Mouse (Mus musculus) CH12.LX (cell line): Measurements from ENCODE around the gene Ociad2. TPM values are rescaled to one million over a fixed set of nuclear protein-coding genes. Genes with fewer than 3 reads are reported as not detected.

ENCODE experiments used
- DNase-seq: peaks from one replicate; pipeline ENCODE4 v3.0.0-alpha.2; 2013; ENCODE audit errors: extremely low read depth
- H3K27ac ChIP-seq: 2 replicates; pipeline ENCODE4 v1.5.1; 2012; ENCODE audit warnings: low read depth, mild to moderate bottlenecking, control low read depth, moderate library complexity; ENCODE audit not compliant: insufficient read depth
- H3K27me3 ChIP-seq: replicated peaks from 2 replicates; pipeline ENCODE3; 2012; ENCODE audit warnings: inconsistent platforms
- H3K36me3 ChIP-seq, 2 experiments: replicated peaks in 1 of 2; 2 replicates each; pipeline versions ENCODE3 to v1.6.1; 2012; ENCODE audit warnings: inconsistent platforms in 1 of 2, low read length in 1 of 2, mild to moderate bottlenecking in 1 of 2, mixed read lengths in 1 of 2, moderate library complexity in 1 of 2; ENCODE audit not compliant: control insufficient read depth in 1 of 2, insufficient read depth in 1 of 2
- H3K4me1 ChIP-seq, 2 experiments: 2 replicates each; pipeline ENCODE4 v1.6.1; 2012; ENCODE audit warnings: inconsistent platforms in 1 of 2, moderate library complexity in 1 of 2; ENCODE audit not compliant: insufficient read depth in 2 of 2, control insufficient read depth in 1 of 2
- H3K4me2 ChIP-seq: 2 replicates; pipeline ENCODE4 v1.6.1; 2012; ENCODE audit warnings: low read depth, mild to moderate bottlenecking, control low read depth; ENCODE audit not compliant: poor library complexity, insufficient read depth, severe bottlenecking
- H3K4me3 ChIP-seq, 3 experiments: fragments of 150-350 bp in 1 of 3; sonication (generic) in 1 of 3; replicated peaks in 1 of 3; 2 replicates each; pipeline versions ENCODE3 to v1.5.1; 2011 to 2012; ENCODE audit warnings: low read depth in 2 of 3, low read length in 2 of 3, mild to moderate bottlenecking in 2 of 3, moderate library complexity in 2 of 3, control low read depth in 1 of 3, improper control_type of control experiment in 1 of 3, inconsistent platforms in 1 of 3, mixed read lengths in 1 of 3; ENCODE audit not compliant: poor library complexity in 1 of 3
- H3K79me2 ChIP-seq: replicated peaks from 2 replicates; pipeline ENCODE4 v1.6.1; 2012; ENCODE audit warnings: mild to moderate bottlenecking, moderate library complexity; ENCODE audit not compliant: control insufficient read depth, poor library complexity, insufficient read depth, severe bottlenecking; ENCODE audit errors: extremely low read depth
- H3K9ac ChIP-seq: 2 replicates; pipeline ENCODE4 v1.6.1; 2012; ENCODE audit warnings: low read depth, mild to moderate bottlenecking, control low read depth, moderate library complexity; ENCODE audit not compliant: insufficient read depth
- H3K9me3 ChIP-seq: replicated peaks from 2 replicates; pipeline ENCODE3; 2012; ENCODE audit warnings: low read length, inconsistent platforms, mixed read lengths
- BHLHE40 ChIP-seq: IDR thresholded peaks from 2 replicates; pipeline ENCODE4 v1.6.1; 2011; ENCODE audit warnings: mild to moderate bottlenecking, low read depth, low read length, improper control_type of control experiment
- CHD1 ChIP-seq: IDR thresholded peaks from 2 replicates; pipeline ENCODE4 v1.6.1; 2012; ENCODE audit warnings: low read depth, low read length, improper control_type of control experiment, inconsistent platforms
- CHD2 ChIP-seq: IDR thresholded peaks from 2 replicates; pipeline ENCODE4 v1.6.1; 2011; ENCODE audit warnings: low read length, improper control_type of control experiment
- CTCF ChIP-seq, 2 experiments: IDR thresholded peaks in 1 of 2; conservative IDR thresholded peaks in 1 of 2; 2 replicates each; pipeline ENCODE4 v1.5.1; 2011 to 2012; ENCODE audit warnings: low read depth in 2 of 2, low read length in 2 of 2, improper control_type of control experiment in 1 of 2, inconsistent platforms in 1 of 2, mild to moderate bottlenecking in 1 of 2, moderate library complexity in 1 of 2
- ELF1 ChIP-seq: IDR thresholded peaks from 2 replicates; pipeline ENCODE4 v1.6.1; 2014; ENCODE audit warnings: low read depth, mild to moderate bottlenecking, inconsistent platforms, low read length, improper control_type of control experiment
- EP300 ChIP-seq: IDR thresholded peaks from 2 replicates; pipeline ENCODE4 v1.6.1; 2011; ENCODE audit warnings: low read length, improper control_type of control experiment
- GABPA ChIP-seq: IDR thresholded peaks from 2 replicates; pipeline ENCODE4 v1.6.1; 2012; ENCODE audit warnings: low read depth, low read length, improper control_type of control experiment, inconsistent platforms; ENCODE audit not compliant: insufficient replicate concordance
- IRF4 ChIP-seq: IDR thresholded peaks from 2 replicates; pipeline ENCODE4 v1.6.1; 2014; ENCODE audit warnings: low read depth, mild to moderate bottlenecking, inconsistent platforms, low read length, improper control_type of control experiment
- JUN ChIP-seq: IDR thresholded peaks from 2 replicates; pipeline ENCODE4 v1.6.1; 2011; ENCODE audit warnings: low read depth, mild to moderate bottlenecking, low read length, improper control_type of control experiment, moderate library complexity; ENCODE audit not compliant: insufficient read depth
- KAT2A ChIP-seq: IDR thresholded peaks from 2 replicates; pipeline ENCODE4 v1.6.1; 2012; ENCODE audit warnings: low read length, improper control_type of control experiment, inconsistent platforms; ENCODE audit not compliant: insufficient replicate concordance
- MAFK ChIP-seq: IDR thresholded peaks from 2 replicates; pipeline ENCODE4 v1.6.1; 2011; ENCODE audit warnings: low read length, improper control_type of control experiment; ENCODE audit not compliant: insufficient replicate concordance
- MAX ChIP-seq: IDR thresholded peaks from 2 replicates; pipeline ENCODE4 v1.6.1; 2011; ENCODE audit warnings: low read length, improper control_type of control experiment
- MEF2A ChIP-seq: IDR thresholded peaks from 2 replicates; pipeline ENCODE4 v1.6.1; 2014; ENCODE audit warnings: low read depth, mild to moderate bottlenecking, inconsistent platforms, low read length, improper control_type of control experiment, borderline replicate concordance
- POLR2A ChIP-seq: IDR thresholded peaks from 2 replicates; pipeline ENCODE4 v1.6.1; 2011; ENCODE audit warnings: low read depth, mild to moderate bottlenecking, improper control_type of control experiment, low read length
- TBP ChIP-seq: conservative IDR thresholded peaks from 2 replicates; pipeline ENCODE4 v1.6.1; 2011; ENCODE audit warnings: low read depth, low read length, improper control_type of control experiment
- TCF12 ChIP-seq: IDR thresholded peaks from 2 replicates; pipeline ENCODE4 v1.6.1; 2014; ENCODE audit warnings: low read depth, mild to moderate bottlenecking, inconsistent platforms, low read length, improper control_type of control experiment
- UBTF ChIP-seq: IDR thresholded peaks from 2 replicates; pipeline ENCODE4 v1.6.1; 2012; ENCODE audit warnings: low read depth, mild to moderate bottlenecking, inconsistent platforms, low read length, improper control_type of control experiment, moderate library complexity
- USF2 ChIP-seq: conservative IDR thresholded peaks from 2 replicates; pipeline ENCODE4 v1.6.1; 2011; ENCODE audit warnings: low read depth, low read length, improper control_type of control experiment
- ZMIZ1 ChIP-seq: IDR thresholded peaks from 2 replicates; pipeline ENCODE4 v1.6.1; 2012; ENCODE audit warnings: low read depth, mild to moderate bottlenecking, inconsistent platforms, low read length, improper control_type of control experiment
- dilution Hi-C: fragments of 300-500 bp; cut with MboI; formaldehyde crosslinking; loops from 2 replicates; pipeline ENCODE4 v1.14.3; 2020; ENCODE audit warnings: low sequenced_read_pairs; ENCODE audit not compliant: extremely low pct_unique_long_range_greater_than_20kb, extremely low pct_ligation_motif_present
- in situ Hi-C: fragments of 300-500 bp; cut with MboI; formaldehyde crosslinking; loops from 3 replicates; pipeline ENCODE4 v1.14.3; 2019; ENCODE audit warnings: low sequenced_read_pairs, low pct_ligation_motif_present, low pct_unique_long_range_greater_than_20kb, mixed read lengths
- polyA plus RNA-seq: library from polyadenylated mRNA; unstranded; fragments of >175 nt; gene quantifications from 2 replicates; pipeline ENCODE4 v1.2.1, GENCODE M21; 2012; ENCODE audit warnings: low read depth; ENCODE audit not compliant: insufficient read length
- total RNA-seq, 2 experiments: library from RNA; depleted of rRNA; stranded (reverse); fragments of 300-350 nt in 1 of 2; fragments of >200 nt in 1 of 2; gene quantifications; 2 replicates each; pipeline ENCODE4 v1.2.3; 2012 to 2014

Gene Ociad2
- total and polyA plus RNA-seq, 3 experiments, result 2.3 to 5.3 (median 4.4) TPM

GRCm38 (mm10) chr5:73381976-73382540 lies 41.2 kb upstream of the Ociad2 start:
- peaks cover 8 to 31% of the 10 kb centered on the region in 2 experiments for H3K4me1 ChIP-seq
- DNase-seq, result no peak
- peak overlapping the region; percentile 25; the same call in 1 of the 2 replicates for H3K4me2 ChIP-seq
- no peak overlapping the region for H3K4me3 ChIP-seq
- in situ Hi-C loops (loop anchor here (5.0 kb wide), 2 partner anchors 245 to 400 kb away; no protein-coding TSS in a partner anchor), dilution Hi-C loops (no loop called here)
- H3K27ac ChIP-seq, result no peak overlapping the region
- H3K9ac ChIP-seq, result no peak overlapping the region
- no peaks in the 10 kb centered on the region for H3K27me3 ChIP-seq
- TF ChIP-seq IRF4, result peak; percentile 31; the same call in 1 of the 2 replicates
- TF ChIP-seq BHLHE40, result peak; percentile 43; the same call in 1 of the 2 replicates
- no peak for TF ChIP-seq MAFK
- no peaks in the 10 kb centered on the region for H3K36me3 ChIP-seq
- H3K9me3 ChIP-seq, result no peaks in the 10 kb centered on the region
- no peaks in the 10 kb centered on the region for H3K79me2 ChIP-seq

DNA sequence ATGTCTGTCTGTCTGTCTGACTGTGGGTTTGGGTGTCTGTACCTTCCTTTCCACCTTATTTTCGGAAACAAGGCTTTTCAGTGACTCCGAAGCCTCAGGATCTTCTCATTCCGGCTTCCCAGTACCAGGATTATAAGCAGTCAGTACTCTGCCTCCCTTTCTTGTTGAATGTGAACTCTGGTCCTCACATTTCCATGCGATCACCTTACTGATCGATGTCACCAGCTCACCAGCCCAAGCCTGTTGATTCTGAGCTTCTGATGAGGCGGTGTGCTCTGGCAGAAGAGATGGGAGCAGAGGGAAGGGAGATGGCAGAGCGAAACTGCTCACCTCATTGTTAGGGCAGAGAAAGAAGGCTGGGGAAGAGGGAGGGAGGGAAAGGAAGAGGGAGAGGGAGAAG lies 40.7 kb upstream of the Ociad2 start:
- H3K4me2 ChIP-seq, result no peak overlapping the region
- H3K27ac ChIP-seq, result no peak overlapping the region
- H3K27me3 ChIP-seq, result no peaks in the 10 kb centered on the region
- in situ Hi-C loops, result loop anchor here (5.0 kb wide), 2 partner anchors 244 to 399 kb away; no protein-coding TSS in a partner anchor
- H3K79me2 ChIP-seq, result no peaks in the 10 kb centered on the region
- no peaks in the 10 kb centered on the region for H3K36me3 ChIP-seq
- TF ChIP-seq USF2 (no peak), TBP (no peak), MAX (no peak), MEF2A (no peak), KAT2A (no peak), EP300 (no peak), CHD2 (no peak), CTCF (conservative IDR thresholded peaks at IDR 0.05 in 1 of 2, IDR thresholded peaks at IDR 0.05 in 1 of 2; ENCODE audit: low read depth in 2 of 2, low read length in 2 of 2) (no peak), POLR2A (no peak), CHD1 (no peak), GABPA (no peak), BHLHE40 (no peak), JUN (no peak), ZMIZ1 (no peak), UBTF (no peak), TCF12 (no peak), ELF1 (no peak)
- no peak for DNase-seq
- no peaks in the 10 kb centered on the region for H3K9me3 ChIP-seq
- no peak overlapping the region for H3K9ac ChIP-seq
- H3K4me1 ChIP-seq, result peaks cover 8 to 31% of the 10 kb centered on the region in 2 experiments
- no peak overlapping the region for H3K4me3 ChIP-seq
- dilution Hi-C loops, result no loop called here
